Mouse (Mus musculus) ES-Bruce4 (cell line): Measurements from ENCODE around the gene Etfrf1. TPM values are rescaled to one million over a fixed set of nuclear protein-coding genes. Genes with fewer than 3 reads are reported as not detected.

Source experiments
- H3K27ac ChIP-seq: 2 replicates; pipeline ENCODE4 v1.5.1; 2012; ENCODE audit warnings: low read length, inconsistent platforms; ENCODE audit not compliant: insufficient read depth
- H3K27me3 ChIP-seq: 2 replicates; pipeline ENCODE4 v1.6.1; 2012; ENCODE audit warnings: mild to moderate bottlenecking, low read length, inconsistent platforms; ENCODE audit not compliant: control insufficient read depth, poor library complexity, insufficient read depth, severe bottlenecking
- H3K36me3 ChIP-seq: 2 replicates; pipeline ENCODE4 v1.6.1; 2012; ENCODE audit warnings: inconsistent platforms, mild to moderate bottlenecking, low read length, moderate library complexity; ENCODE audit not compliant: control insufficient read depth, poor library complexity, insufficient read depth, severe bottlenecking
- H3K4me1 ChIP-seq: one replicate; pipeline ENCODE4 v1.8.1; 2011; ENCODE audit warnings: low read length; ENCODE audit not compliant: control insufficient read depth, insufficient read depth
- H3K4me3 ChIP-seq: 2 replicates; pipeline ENCODE4 v1.5.1; 2011; ENCODE audit warnings: low read depth, mild to moderate bottlenecking, low read length
- H3K9ac ChIP-seq: 2 replicates; pipeline ENCODE4 v1.6.1; 2012; ENCODE audit warnings: low read depth, mild to moderate bottlenecking, inconsistent platforms; ENCODE audit not compliant: poor library complexity, severe bottlenecking
- H3K9me3 ChIP-seq: replicated peaks from 2 replicates; pipeline ENCODE4 v1.6.1; 2012; ENCODE audit warnings: mild to moderate bottlenecking, low read length, inconsistent platforms; ENCODE audit not compliant: control insufficient read depth, poor library complexity, insufficient read depth, severe bottlenecking
- CTCF ChIP-seq: IDR thresholded peaks from one replicate; pipeline ENCODE4 v1.8.1; 2011; ENCODE audit warnings: low read depth, low read length
- EP300 ChIP-seq: IDR thresholded peaks from 2 replicates; pipeline ENCODE4 v1.6.1; 2011; ENCODE audit warnings: low read depth, low read length; ENCODE audit not compliant: insufficient read depth
- POLR2A ChIP-seq: IDR thresholded peaks from one replicate; pipeline ENCODE4 v1.8.1; 2011; ENCODE audit warnings: low read length; ENCODE audit not compliant: insufficient read depth
- polyA plus RNA-seq: library from polyadenylated mRNA; stranded (reverse); fragments of >200 nt; gene quantifications from 2 replicates; pipeline ENCODE4 v1.2.4, GENCODE M21; 2011; ENCODE audit warnings: low read depth; ENCODE audit not compliant: missing spikeins, insufficient read depth, insufficient read length

Etfrf1 gene
- polyA plus RNA-seq, 1 experiment = 24.6 TPM

DNA sequence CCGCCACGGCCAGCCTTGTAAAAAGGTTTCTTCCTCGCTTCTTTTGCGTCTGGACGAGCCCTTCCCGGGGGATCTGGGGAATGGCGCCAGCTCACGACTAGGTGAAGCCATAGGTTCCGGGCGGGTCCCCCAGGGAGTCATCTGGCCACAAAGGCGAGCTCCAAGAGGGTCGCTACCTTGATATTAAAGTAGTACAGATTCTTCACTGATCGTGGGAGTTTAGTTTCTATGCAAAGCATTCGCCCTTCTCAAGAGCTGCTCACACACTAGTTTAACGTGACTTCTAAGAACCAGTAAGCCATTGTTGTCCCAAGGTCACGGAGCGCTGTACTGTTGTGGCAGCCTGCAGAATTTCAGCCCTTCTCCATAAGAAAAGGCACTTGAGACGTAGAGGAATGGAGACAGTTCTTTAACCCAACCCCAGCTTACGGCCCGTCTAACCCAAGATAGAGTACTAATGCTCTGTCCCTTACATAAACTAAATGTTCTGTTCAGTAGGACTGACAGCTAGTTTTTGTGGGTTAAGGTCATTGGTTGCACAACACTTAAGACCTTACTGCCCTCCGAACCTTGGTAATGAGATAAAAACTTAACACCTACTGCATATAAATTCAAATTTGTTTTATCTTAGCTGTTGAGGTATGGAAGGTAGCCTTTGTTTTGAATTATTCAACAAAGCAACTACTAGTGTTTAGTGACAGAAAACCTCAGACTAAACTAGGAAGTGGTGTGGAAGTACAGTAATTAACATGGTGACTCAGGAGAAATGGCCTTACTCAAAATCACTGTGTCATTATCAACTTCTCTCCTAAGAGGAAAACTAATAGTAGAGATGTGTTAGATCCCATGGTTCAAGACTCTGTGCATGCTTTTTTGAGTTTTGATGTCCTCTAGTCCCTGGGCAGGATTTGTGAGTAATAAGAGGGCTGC, 707 bp downstream of the Etfrf1 start:
- no peaks in the 10 kb centered on the region for H3K4me1 ChIP-seq
- H3K27ac ChIP-seq = peak overlapping the region; percentile 81
- peak overlapping the region; percentile 76 for H3K4me3 ChIP-seq
- TF ChIP-seq CTCF (no peak), EP300 (no peak), POLR2A (no peak)
- no peaks in the 10 kb centered on the region for H3K9me3 ChIP-seq
- no peaks in the 10 kb centered on the region for H3K27me3 ChIP-seq
- H3K9ac ChIP-seq = peak overlapping the region; percentile 69
- peaks cover 3% of the 10 kb centered on the region for H3K36me3 ChIP-seq

GRCm38 (mm10) chr6:145213916-145214315, 3.0 kb downstream of the Etfrf1 start:
- Histone ChIP-seq H3K4me3 (no peak overlapping the region), H3K36me3 (peaks cover 13% of the 10 kb centered on the region), H3K27me3 (no peaks in the 10 kb centered on the region), H3K9ac (no peak overlapping the region), H3K4me1 (no peaks in the 10 kb centered on the region), H3K27ac (no peak overlapping the region), H3K9me3 (no peaks in the 10 kb centered on the region)
- TF ChIP-seq CTCF = no peak
- no peak for TF ChIP-seq EP300
- TF ChIP-seq POLR2A = no peak

DNA sequence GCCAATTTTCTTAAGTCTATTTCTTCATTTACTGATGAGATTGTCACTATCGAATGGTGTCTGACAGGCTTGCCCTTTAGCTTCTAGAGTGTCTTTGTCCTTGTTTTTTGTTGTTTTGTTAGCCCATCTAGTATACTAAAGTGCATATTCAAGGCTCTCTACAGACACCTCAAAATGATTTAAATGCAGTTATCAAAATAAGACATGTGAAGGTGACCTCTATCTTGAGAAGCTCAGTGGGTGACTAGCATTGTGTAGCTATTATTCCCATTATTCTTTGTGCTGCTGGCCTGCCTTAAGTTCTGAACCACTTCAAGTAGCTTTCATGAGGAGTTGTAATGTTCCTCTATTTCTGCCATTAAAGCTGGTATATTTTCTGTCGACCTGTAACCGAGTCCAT, 4.9 kb downstream of the Etfrf1 start:
- Histone ChIP-seq H3K9me3 (no peaks in the 10 kb centered on the region), H3K27me3 (no peaks in the 10 kb centered on the region), H3K4me3 (no peak overlapping the region), H3K4me1 (no peaks in the 10 kb centered on the region), H3K36me3 (peaks cover 20% of the 10 kb centered on the region), H3K9ac (no peak overlapping the region), H3K27ac (no peak overlapping the region)
- TF ChIP-seq CTCF (no peak), EP300 (no peak), POLR2A (no peak)

- Histone ChIP-seq H3K4me3 (no peak overlapping the region), H3K27me3 (no peaks in the 10 kb centered on the region), H3K9ac (no peak overlapping the region), H3K9me3 (no peaks in the 10 kb centered on the region), H3K27ac (no peak overlapping the region), H3K36me3 (peaks cover 9% of the 10 kb centered on the region), H3K4me1 (no peaks in the 10 kb centered on the region)
- TF ChIP-seq EP300 = no peak
Observed at GRCm38 (mm10) chr6:145224246-145224645, 13.3 kb downstream of the Etfrf1 start.

GRCm38 (mm10) chr6:145226296-145226695, 15.4 kb downstream of the Etfrf1 start:
- Histone ChIP-seq H3K27me3 (no peaks in the 10 kb centered on the region), H3K36me3 (peaks cover 10% of the 10 kb centered on the region), H3K4me3 (no peak overlapping the region), H3K4me1 (no peaks in the 10 kb centered on the region), H3K9me3 (no peaks in the 10 kb centered on the region), H3K27ac (no peak overlapping the region), H3K9ac (no peak overlapping the region)
- TF ChIP-seq POLR2A (no peak), EP300 (no peak), CTCF (no peak)

DNA sequence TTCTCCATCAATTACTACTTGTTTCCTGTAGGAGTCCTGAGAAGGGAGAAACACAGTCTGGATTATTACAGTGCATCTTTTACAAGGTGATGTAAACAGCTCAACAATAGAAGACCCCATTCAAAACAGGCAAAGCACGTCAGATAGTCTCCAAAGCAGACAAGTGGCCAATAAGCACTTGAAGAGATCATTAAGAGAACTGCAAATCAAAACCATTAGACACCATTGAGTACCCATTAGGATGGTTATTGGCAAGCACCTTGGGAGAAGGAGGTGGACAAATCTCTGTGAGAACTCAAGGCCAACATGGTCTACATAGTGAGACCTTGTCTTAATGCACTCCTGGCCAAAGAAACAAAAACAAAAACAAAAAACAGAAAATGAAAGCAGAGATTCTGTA, 23.5 kb downstream of the Etfrf1 start:
- H3K36me3 ChIP-seq = peaks cover 16% of the 10 kb centered on the region
- H3K27ac ChIP-seq = no peak overlapping the region
- no peaks in the 10 kb centered on the region for H3K4me1 ChIP-seq
- no peaks in the 10 kb centered on the region for H3K27me3 ChIP-seq
- no peak overlapping the region for H3K4me3 ChIP-seq
- no peaks in the 10 kb centered on the region for H3K9me3 ChIP-seq
- no peak overlapping the region for H3K9ac ChIP-seq
- TF ChIP-seq POLR2A = no peak
- TF ChIP-seq CTCF = no peak
- no peak for TF ChIP-seq EP300
